Mouse (Mus musculus): ENCODE results near the gene Synpr. TPM values are rescaled to one million over a fixed set of nuclear protein-coding genes. Genes with fewer than 3 reads are reported as not detected.

Gene Synpr
- polyA plus RNA-seq, 1 experiment from 2014 or later: 0.06 TPM

DNA sequence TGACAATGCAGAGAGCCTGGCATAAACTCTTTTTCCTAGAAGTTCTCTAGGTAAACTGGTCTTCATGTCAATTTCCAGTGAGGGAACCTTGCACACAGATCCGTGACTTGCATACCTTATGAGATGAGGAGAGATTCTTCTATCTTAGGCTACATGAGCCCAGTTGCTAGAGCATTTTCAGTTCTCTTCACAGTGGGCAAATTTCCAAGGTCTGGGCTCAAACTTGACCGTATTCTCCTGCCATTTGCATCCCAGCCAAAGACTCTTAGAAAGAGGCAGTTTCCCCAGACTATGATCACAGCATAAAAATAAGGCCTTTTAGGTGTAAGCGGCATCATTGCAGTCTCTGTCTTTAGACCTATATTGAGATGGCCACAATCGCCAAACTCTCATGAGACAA, 270.1 kb downstream of the Synpr start:
- H3K4me1 ChIP-seq (ENCODE audit: control insufficient read depth, low read depth, low read length): no peaks in the 10 kb centered on the region
- no peak overlapping the region for H3K4me2 ChIP-seq (ENCODE audit: low read depth, low read length)
- H3K9ac ChIP-seq (ENCODE audit: low read depth, low read length): no peak overlapping the region
- ATAC-seq (ENCODE audit: low read depth): no peak
- H3K9me3 ChIP-seq (replicated peaks; ENCODE audit: control insufficient read depth, low read length): no peaks in the 10 kb centered on the region
- H3K27me3 ChIP-seq (ENCODE audit: control insufficient read depth, insufficient read depth, low read depth, low read length): no peaks in the 10 kb centered on the region
- H3K36me3 ChIP-seq (ENCODE audit: control insufficient read depth, insufficient read depth): no peaks in the 10 kb centered on the region
- H3K4me3 ChIP-seq (ENCODE audit: low read depth, low read length): no peak overlapping the region
- WGBS (ENCODE audit: insufficient replicate concordance): 51% methylated on average over 4 of the region's 4 CpGs
- H3K27ac ChIP-seq (ENCODE audit: low read length): no peak overlapping the region

DNA sequence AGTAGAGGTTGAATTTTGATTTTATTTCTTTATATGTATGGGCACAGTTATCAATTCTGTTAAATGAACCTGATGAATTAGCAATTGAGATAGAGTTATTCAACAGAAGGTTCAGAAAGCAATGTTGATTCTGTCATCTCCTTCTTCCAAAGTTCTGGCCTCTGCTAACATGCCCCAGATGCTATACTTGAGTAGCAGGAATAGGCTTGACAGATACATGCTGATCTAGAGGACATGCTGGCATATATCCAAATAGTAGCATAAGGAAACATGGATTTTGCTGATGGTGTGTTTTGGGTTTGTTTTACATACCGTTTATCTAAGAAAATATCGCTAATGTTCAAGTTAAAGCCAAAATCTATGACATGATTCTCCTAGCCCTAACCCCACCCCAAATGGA, 273.5 kb downstream of the Synpr start:
- Histone ChIP-seq H3K9ac (ENCODE audit: low read depth, low read length) (no peak overlapping the region), H3K4me1 (ENCODE audit: control insufficient read depth, low read depth, low read length) (no peaks in the 10 kb centered on the region), H3K9me3 (replicated peaks; ENCODE audit: control insufficient read depth, low read length) (no peaks in the 10 kb centered on the region), H3K27ac (ENCODE audit: low read length) (no peak overlapping the region), H3K36me3 (ENCODE audit: control insufficient read depth, insufficient read depth) (no peaks in the 10 kb centered on the region), H3K4me3 (ENCODE audit: low read depth, low read length) (no peak overlapping the region), H3K27me3 (ENCODE audit: control insufficient read depth, insufficient read depth, low read depth, low read length) (no peaks in the 10 kb centered on the region), H3K4me2 (ENCODE audit: low read depth, low read length) (no peak overlapping the region)
- WGBS (ENCODE audit: insufficient replicate concordance): 74% methylated on average over 2 of the region's 2 CpGs
- no peak for ATAC-seq (ENCODE audit: low read depth)

GRCm38 (mm10) chr14:13567250-13567649, 282.7 kb downstream of the Synpr start:
- Histone ChIP-seq H3K4me2 (ENCODE audit: low read depth, low read length) (no peak overlapping the region), H3K4me3 (ENCODE audit: low read depth, low read length) (no peak overlapping the region), H3K9me3 (replicated peaks; ENCODE audit: control insufficient read depth, low read length) (no peaks in the 10 kb centered on the region), H3K27me3 (ENCODE audit: control insufficient read depth, insufficient read depth, low read depth, low read length) (no peaks in the 10 kb centered on the region), H3K4me1 (ENCODE audit: control insufficient read depth, low read depth, low read length) (no peaks in the 10 kb centered on the region), H3K27ac (ENCODE audit: low read length) (no peak overlapping the region), H3K36me3 (ENCODE audit: control insufficient read depth, insufficient read depth) (no peaks in the 10 kb centered on the region), H3K9ac (ENCODE audit: low read depth, low read length) (no peak overlapping the region)
- WGBS (ENCODE audit: insufficient replicate concordance): 28% methylated on average over 1 of the region's 1 CpGs
- ATAC-seq (ENCODE audit: low read depth): no peak

- Histone ChIP-seq H3K4me1 (ENCODE audit: control insufficient read depth, low read depth, low read length) (no peaks in the 10 kb centered on the region), H3K36me3 (ENCODE audit: control insufficient read depth, insufficient read depth) (no peaks in the 10 kb centered on the region), H3K27ac (ENCODE audit: low read length) (no peak overlapping the region), H3K9me3 (replicated peaks; ENCODE audit: control insufficient read depth, low read length) (no peaks in the 10 kb centered on the region), H3K27me3 (ENCODE audit: control insufficient read depth, insufficient read depth, low read depth, low read length) (no peaks in the 10 kb centered on the region), H3K4me3 (ENCODE audit: low read depth, low read length) (no peak overlapping the region), H3K9ac (ENCODE audit: low read depth, low read length) (no peak overlapping the region), H3K4me2 (ENCODE audit: low read depth, low read length) (no peak overlapping the region)
- WGBS (ENCODE audit: insufficient replicate concordance): 43% methylated on average over 2 of the region's 2 CpGs
- no peak for ATAC-seq (ENCODE audit: low read depth)
Observed at GRCm38 (mm10) chr14:13567996-13568395, 283.4 kb downstream of the Synpr start.

- H3K36me3 ChIP-seq (ENCODE audit: control insufficient read depth, insufficient read depth): no peaks in the 10 kb centered on the region
- no peak for ATAC-seq (ENCODE audit: low read depth)
- H3K27me3 ChIP-seq (ENCODE audit: control insufficient read depth, insufficient read depth, low read depth, low read length): no peaks in the 10 kb centered on the region
- no peak overlapping the region for H3K4me2 ChIP-seq (ENCODE audit: low read depth, low read length)
- no peaks in the 10 kb centered on the region for H3K4me1 ChIP-seq (ENCODE audit: control insufficient read depth, low read depth, low read length)
- H3K4me3 ChIP-seq (ENCODE audit: low read depth, low read length): no peak overlapping the region
- no peaks in the 10 kb centered on the region for H3K9me3 ChIP-seq (replicated peaks; ENCODE audit: control insufficient read depth, low read length)
- no peak overlapping the region for H3K27ac ChIP-seq (ENCODE audit: low read length)
- H3K9ac ChIP-seq (ENCODE audit: low read depth, low read length): no peak overlapping the region
Observed at GRCm38 (mm10) chr14:13571941-13572340, 287.4 kb downstream of the Synpr start.

GRCm38 (mm10) chr14:13572530-13572929, 287.9 kb downstream of the Synpr start:
- WGBS (ENCODE audit: insufficient replicate concordance): 7% methylated on average over 1 of the region's 1 CpGs
- Histone ChIP-seq H3K27ac (ENCODE audit: low read length) (no peak overlapping the region), H3K9me3 (replicated peaks; ENCODE audit: control insufficient read depth, low read length) (no peaks in the 10 kb centered on the region), H3K36me3 (ENCODE audit: control insufficient read depth, insufficient read depth) (no peaks in the 10 kb centered on the region), H3K27me3 (ENCODE audit: control insufficient read depth, insufficient read depth, low read depth, low read length) (no peaks in the 10 kb centered on the region), H3K9ac (ENCODE audit: low read depth, low read length) (no peak overlapping the region), H3K4me1 (ENCODE audit: control insufficient read depth, low read depth, low read length) (no peaks in the 10 kb centered on the region), H3K4me3 (ENCODE audit: low read depth, low read length) (no peak overlapping the region), H3K4me2 (ENCODE audit: low read depth, low read length) (no peak overlapping the region)
- no peak for ATAC-seq (ENCODE audit: low read depth)

GRCm38 (mm10) chr14:13578101-13578500, 293.5 kb downstream of the Synpr start:
- H3K9ac ChIP-seq (ENCODE audit: low read depth, low read length): no peak overlapping the region
- 42% methylated on average over 2 of the region's 2 CpGs for WGBS (ENCODE audit: insufficient replicate concordance)
- H3K4me2 ChIP-seq (ENCODE audit: low read depth, low read length): no peak overlapping the region

GRCm38 (mm10) chr14:13578744-13579143, 294.2 kb downstream of the Synpr start:
- no peak for ATAC-seq (ENCODE audit: low read depth)
- no peaks in the 10 kb centered on the region for H3K4me1 ChIP-seq (ENCODE audit: control insufficient read depth, low read depth, low read length)
- WGBS (ENCODE audit: insufficient replicate concordance): 62% methylated on average over 1 of the region's 1 CpGs

More at GRCm38 (mm10) chr14:13578101-13578500, 293.5 kb downstream of the Synpr start:
- no peaks in the 10 kb centered on the region for H3K36me3 ChIP-seq (ENCODE audit: control insufficient read depth, insufficient read depth)
- no peaks in the 10 kb centered on the region for H3K27me3 ChIP-seq (ENCODE audit: control insufficient read depth, insufficient read depth, low read depth, low read length)
- ATAC-seq (ENCODE audit: low read depth): no peak
- H3K27ac ChIP-seq (ENCODE audit: low read length): no peak overlapping the region
- no peaks in the 10 kb centered on the region for H3K9me3 ChIP-seq (replicated peaks; ENCODE audit: control insufficient read depth, low read length)
- H3K4me3 ChIP-seq (ENCODE audit: low read depth, low read length): no peak overlapping the region
- no peaks in the 10 kb centered on the region for H3K4me1 ChIP-seq (ENCODE audit: control insufficient read depth, low read depth, low read length)

GRCm38 (mm10) chr14:13593321-13593940, 308.9 kb downstream of the Synpr start:
- 60% methylated on average over 2 of the region's 2 CpGs for WGBS (ENCODE audit: insufficient replicate concordance)
- no peaks in the 10 kb centered on the region for H3K27me3 ChIP-seq (ENCODE audit: control insufficient read depth, insufficient read depth, low read depth, low read length)
- no peak for ATAC-seq (ENCODE audit: low read depth)

More at GRCm38 (mm10) chr14:13578744-13579143, 294.2 kb downstream of the Synpr start:
- H3K27me3 ChIP-seq (ENCODE audit: control insufficient read depth, insufficient read depth, low read depth, low read length): no peaks in the 10 kb centered on the region
- H3K9ac ChIP-seq (ENCODE audit: low read depth, low read length): no peak overlapping the region
- H3K4me2 ChIP-seq (ENCODE audit: low read depth, low read length): no peak overlapping the region
- H3K9me3 ChIP-seq (replicated peaks; ENCODE audit: control insufficient read depth, low read length): no peaks in the 10 kb centered on the region
- H3K27ac ChIP-seq (ENCODE audit: low read length): no peak overlapping the region
- no peaks in the 10 kb centered on the region for H3K36me3 ChIP-seq (ENCODE audit: control insufficient read depth, insufficient read depth)
- H3K4me3 ChIP-seq (ENCODE audit: low read depth, low read length): no peak overlapping the region

More at GRCm38 (mm10) chr14:13593321-13593940, 308.9 kb downstream of the Synpr start:
- Histone ChIP-seq H3K9me3 (replicated peaks; ENCODE audit: control insufficient read depth, low read length) (no peaks in the 10 kb centered on the region), H3K4me3 (ENCODE audit: low read depth, low read length) (no peak overlapping the region), H3K27ac (ENCODE audit: low read length) (no peak overlapping the region), H3K9ac (ENCODE audit: low read depth, low read length) (no peak overlapping the region), H3K4me2 (ENCODE audit: low read depth, low read length) (no peak overlapping the region), H3K36me3 (ENCODE audit: control insufficient read depth, insufficient read depth) (no peaks in the 10 kb centered on the region), H3K4me1 (ENCODE audit: control insufficient read depth, low read depth, low read length) (no peaks in the 10 kb centered on the region)
